Mouse (Mus musculus) layer of hippocampus, adult 9-11 months (tissue): ENCODE measurements at regions not wholly inside any gene's neighbourhood (a gene's known extent, or its start where the extent isn't known, plus 50 kb on each side); places are given as distances from the start of the nearest gene placed in this dataset.
"Not testable (repeated sequence)": the region's sequence is repeated elsewhere in the genome, so short reads cannot be mapped to it uniquely, and the experiment has no call there.

Source experiments
- DNase-seq: peaks from one replicate; pipeline ENCODE4 v3.0.0; 2022

DNA sequence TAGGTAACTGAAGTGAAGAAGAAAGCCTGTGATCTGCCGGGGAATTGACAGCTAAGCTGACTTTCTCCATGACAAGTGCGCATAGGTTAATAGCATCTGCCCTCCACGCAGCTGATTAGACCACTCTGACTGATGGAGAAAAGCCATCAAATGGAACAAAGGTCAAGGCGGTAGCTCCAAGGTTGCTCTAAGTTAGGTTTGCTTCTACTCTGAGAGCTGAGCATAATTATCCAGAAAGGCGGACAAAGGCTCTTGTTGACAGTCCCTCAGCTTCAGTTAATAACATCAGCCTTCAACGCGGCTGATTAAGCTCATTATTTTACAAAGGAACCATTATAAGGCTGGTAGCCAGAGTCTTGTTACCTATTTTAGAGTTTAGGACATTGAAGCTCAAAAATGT is 54.0 kb upstream of the Enpep start:
- DNase-seq: no peak

DNA sequence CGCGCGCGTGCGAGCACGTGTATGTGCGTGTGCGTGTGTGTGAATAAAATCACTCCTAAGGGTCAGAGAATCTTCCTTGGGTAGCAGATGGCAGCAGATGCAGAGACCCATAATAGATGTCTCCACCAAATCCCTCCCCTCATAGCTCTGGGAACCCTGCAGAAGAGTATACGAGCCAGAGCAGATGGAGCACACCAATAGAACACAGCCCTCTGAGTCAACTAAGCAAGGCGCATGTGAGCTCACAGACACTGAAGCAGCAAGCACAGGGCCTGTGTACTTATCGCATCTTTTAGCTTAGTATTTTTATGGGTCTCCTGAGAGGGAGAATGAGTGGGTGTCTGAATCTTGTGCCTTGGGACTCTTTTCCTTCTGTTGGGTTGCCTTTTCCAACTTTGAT is 58.0 kb upstream of the Enpep start:
- DNase-seq: peak; percentile 34

DNA sequence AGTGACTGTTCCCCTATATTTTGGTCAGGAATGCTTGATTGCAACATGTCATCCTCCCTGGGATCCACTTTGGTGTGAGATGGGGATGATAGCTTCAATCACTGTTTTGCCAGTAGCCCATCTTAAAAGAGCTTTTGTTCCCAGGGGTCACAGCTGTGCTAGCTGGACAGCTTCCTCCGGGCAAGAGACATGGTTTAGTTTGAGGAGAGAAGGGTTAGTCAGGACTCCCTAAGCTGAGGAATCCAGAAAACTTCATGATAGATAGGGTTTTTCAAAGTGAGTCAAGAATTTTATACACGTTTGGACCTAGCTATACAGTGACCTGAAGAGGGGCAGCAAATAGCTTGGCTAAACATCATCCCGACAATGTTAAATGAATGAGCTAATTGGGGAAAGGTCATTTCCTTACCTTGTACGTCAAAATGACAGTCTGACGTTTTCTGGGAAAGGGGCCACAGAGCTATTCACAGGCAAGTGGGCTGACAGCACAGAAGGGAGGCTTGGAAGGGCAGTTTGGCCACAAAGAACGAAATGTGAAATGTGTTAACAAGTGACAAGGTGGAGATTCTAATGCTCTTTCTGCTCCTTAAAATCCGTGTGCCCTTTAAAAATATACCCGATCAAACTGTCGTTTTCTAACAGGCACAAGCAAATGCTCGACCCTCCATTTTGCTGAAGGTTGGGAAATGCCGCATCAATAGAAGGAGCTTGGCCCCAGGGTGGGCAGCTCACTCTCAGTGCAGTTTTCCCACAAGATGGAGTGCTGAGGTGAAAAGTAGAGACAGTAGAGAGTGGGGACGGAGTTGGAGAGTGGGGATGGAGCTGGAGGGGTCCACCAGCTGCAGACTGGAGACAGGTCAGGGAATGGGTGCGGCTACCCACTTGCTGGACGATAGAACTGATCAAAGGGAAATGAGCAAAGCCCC is 59.6 kb upstream of the Enpep start:
- no peak for DNase-seq

DNA sequence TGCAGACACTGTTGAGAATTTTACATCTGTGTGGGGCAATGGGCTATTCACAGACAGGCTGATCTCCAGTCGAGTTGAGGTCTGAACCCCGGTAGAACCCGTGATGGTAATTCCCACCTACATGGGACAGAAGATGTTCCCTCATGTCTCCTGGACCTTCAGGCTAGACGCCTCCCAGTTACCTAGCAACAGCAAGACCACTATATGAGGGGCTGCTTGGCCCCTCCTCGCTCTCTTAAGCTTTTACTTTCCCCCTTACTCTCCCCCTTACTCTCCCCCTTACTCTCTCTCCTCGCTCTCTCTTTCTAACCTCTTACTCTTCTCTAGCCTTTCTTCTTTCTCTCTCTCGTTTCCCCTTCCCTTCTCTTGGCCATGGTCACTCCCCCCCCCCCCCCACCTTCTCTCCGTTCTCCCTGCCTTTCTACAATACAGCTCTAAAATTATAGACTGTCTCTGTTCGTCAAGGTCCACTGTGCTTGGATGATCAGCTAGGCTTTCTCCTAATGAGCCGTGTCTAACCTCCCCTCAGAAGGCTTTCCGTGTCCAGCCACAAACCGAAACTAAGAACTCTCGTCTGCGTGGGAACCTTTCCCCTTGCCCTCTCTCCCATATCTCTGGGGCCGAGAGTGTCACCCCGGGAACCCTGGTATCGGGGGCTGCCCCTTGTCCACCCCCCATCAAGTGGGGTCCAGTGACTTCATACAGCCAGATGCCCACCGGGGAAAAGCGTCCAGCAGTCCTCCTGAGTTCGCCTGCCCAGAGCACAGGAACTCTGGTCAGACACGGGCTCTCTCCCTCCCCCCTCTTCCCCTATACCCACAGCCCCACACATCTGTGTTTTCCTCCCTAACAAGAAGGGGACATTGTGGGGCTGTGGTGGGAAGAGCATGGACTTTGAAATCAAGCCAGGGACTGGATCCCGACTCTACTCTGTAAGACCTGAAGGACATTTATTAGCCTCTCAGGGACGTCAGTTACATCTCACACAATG is 60.6 kb upstream of the Enpep start:
- DNase-seq: no peak

DNA sequence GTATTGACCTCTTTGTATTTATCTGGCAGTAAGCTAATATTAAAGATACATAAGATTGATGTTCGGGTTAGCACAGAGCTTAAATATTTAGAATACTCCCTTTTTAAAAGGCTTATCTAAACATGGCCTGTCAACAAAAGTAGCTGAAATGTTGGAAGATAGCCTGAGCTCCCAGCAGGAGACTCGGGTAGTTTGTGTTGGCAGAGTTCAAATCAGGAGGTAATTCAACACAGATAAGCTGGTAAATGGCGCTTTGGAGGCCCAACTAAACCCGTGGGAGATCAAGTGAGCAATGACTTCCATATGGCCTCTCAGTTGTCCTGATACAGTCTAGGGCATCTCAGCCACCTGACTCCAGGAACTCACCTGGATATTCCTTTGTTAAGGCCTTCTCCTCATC is 65.0 kb upstream of the Enpep start:
- DNase-seq: no peak

DNA sequence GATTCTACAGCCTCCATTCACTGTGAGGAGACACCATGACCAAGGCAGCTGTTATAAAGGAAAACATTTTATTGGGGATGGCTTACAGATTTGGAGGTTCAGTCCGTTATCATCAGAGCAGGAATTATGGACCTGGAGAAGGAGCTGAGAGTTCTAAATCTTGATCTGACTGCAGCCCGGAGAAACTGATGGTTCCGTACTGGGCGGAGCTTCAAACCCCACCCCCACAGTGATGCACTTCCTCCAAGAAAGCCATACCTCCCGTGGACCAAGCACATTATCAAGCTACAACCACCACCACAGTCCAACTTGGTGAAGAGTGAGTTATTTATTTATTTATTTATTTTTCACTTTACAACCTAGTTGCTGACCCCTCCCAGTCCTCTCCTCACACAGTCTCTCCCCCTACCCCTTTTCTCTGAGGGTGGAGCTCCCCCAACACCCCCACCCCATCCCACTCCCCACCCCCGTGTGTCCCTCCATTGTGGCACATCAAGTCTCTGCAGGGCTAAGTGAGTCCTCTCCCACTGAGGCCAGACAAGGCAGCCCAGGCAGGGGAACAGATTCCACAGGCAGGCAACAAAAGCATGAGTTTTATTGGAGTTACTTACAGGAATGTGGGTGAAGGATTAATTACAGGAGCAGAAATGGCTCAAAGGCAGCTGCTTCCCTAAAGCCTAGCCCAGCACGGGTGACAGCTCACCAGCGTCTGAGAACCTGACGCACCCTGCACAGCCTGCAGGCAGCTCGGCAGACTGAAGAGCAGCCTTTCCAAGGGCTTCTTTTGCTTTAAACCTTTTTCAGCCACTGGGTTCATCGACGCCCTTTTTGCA is 67.8 kb upstream of the Enpep start:
- no peak for DNase-seq

DNA sequence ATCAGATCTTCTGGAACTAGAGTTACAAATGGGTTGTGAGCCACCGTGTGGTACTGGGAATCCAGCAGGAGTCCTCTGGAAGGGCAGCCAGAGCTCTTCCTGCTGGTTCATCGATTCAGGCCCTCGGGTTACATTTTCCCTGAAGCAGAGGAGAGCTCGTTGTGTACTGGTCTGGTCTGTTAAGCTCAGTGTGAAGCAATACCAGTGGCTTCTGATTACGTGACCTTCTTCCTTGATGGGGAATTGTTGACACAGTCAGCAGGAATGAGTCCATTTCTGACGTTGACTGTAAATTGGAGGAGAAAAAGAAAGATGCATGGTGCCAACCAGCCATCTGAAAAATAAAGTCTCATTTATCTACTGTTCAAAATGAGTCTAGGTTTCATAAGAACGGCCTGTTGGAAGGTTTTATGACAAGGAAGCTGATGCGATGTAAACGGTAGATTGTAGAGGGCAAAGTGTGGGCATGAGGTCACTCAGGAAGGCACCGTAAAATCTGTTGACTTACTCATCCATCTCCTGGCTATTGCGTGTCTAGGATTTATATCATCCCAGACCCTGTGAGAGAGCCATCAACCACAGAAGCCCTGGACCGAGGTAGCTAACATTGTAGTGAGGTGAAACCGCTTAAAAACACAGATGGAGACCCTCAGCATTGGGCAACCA is 79.0 kb upstream of the Enpep start:
- DNase-seq: no peak

DNA sequence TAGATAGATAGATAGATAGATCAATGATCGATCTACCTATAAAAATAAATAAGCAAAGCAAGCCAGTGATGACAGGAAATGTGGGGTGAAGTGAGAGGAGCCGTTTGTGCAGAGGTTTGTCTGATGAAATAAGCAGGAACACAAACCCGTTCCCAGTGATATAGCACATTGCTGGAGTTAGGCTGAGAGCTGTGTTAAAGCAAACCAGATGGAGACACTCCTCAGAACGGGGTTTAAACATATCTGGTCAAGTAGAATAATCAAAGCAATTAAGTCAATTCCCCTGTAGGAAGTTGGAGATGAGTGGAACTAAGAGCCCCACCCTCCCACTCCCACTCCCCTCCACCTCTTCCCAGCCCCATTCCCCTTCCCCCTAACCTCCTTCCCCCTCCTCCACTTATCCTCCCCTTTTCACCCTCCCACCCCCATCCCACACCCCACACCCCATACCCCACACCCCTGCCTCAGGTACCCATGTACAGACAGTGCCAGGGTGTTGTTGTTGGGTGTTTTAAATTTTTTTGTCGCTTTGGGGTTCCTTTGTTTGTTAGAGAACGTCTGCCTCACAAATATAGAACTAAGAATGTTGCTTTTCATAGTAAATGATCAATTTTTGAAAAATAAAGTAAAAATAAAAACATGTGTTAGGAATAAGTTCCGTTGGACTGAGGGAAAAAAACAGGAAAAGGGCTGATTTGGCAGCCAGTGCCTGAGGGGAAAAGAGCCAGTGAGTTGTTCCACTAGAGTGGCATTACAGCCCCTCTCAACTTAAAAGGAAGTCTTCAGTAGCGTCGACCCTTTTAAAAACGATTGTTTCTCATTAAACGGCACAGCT is 79.8 kb upstream of the Enpep start:
- no peak for DNase-seq

DNA sequence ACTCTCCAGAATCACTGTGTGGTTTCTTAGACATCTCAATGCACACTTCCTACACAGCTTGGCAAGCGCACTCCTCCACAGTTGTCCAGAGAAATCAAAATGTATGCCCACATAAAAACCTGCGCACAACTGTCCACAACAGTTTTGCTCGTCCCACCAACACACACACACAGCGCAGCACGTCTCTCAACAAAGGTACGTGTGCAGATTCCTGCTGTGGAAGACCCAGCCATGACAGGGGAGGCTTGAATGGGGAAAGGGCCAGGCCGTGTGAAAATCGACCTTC is 80.4 kb upstream of the Enpep start:
- no peak for DNase-seq

DNA sequence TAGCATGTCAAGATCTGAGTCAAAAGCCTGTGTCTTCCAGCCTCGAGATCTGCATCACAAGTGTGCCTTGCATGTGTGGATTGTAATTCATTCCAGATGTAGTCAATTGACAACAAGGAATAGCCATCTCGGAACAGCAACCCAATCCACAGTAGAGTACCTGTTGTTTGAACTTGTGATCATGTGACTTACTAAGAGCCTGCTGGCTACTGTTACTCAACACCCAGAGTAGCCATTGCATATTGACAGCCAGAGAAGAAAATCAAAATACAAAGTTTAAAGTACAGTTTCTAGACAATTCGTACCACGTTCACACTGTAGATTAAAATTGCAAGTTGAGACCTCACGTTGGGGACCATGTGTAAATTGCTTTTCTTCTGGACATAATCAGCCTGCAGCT is 83.1 kb upstream of the Enpep start:
- no peak for DNase-seq

DNA sequence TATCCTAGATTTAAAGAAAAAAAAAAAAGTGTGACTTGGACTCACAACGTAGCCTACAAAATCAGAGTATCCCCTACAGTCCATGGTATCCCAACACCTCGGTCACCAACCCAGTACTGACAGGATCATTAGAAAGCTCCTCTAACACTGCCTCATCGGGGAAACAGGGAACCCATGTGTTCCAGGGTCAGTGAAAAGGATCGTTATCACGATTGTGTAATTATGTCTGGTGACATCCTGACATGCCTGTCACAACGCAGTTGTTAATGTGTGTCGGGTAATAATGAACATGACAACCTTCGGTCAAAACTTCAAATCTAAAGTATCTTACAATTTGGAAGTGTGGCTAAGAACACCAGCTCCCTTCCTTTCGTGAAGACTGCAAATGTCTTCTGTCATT is 83.8 kb upstream of the Enpep start:
- no peak for DNase-seq

DNA sequence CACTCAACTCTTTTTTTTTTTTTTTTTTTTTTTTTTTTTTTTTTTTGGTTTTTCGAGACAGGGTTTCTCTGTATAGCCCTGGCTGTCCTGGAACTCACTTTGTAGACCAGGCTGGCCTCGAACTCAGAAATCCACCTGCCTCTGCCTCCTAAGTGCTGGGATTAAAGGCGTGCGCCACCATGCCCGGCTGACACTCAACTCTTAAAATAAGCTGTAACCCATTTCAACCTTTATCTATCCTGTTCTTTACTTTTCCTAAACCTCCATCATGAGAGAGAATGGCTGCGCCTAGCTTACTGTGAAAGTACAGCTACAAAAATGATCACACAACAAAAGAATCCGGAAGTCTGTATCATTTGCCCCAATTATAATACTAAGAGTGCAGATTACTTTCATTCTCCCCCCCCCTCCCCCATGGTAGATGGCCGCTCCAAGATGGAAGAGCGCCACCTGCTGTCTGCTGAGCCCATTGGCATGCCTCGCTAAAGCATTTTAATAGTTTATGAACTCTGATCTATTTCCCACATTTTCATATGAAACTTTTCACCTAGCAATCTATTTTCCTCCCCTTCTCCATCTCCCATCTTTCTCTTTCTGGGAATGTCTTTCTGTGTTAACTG is 89.2 kb upstream of the Enpep start:
- DNase-seq: not testable (repeated sequence)

DNA sequence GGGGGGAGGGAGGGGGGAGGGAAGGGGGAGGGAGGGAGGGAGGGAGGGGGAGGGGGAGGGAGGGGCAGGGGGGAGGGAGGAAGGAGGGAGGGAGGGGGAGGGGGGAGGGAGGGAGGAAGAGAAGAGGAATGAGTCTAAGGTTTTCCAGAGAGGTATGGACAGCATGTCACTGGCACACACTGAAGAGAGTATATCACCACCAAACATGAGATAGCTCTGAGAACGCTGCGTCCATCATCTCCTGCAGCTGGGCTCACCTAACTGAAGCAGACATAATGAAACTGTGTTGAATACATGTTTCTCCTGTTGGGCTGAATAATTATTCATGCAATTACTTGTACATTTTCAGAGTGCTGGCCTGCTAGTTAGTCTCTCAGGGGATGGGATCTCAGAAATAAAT is 96.2 kb upstream of the Enpep start:
- DNase-seq: no peak

DNA sequence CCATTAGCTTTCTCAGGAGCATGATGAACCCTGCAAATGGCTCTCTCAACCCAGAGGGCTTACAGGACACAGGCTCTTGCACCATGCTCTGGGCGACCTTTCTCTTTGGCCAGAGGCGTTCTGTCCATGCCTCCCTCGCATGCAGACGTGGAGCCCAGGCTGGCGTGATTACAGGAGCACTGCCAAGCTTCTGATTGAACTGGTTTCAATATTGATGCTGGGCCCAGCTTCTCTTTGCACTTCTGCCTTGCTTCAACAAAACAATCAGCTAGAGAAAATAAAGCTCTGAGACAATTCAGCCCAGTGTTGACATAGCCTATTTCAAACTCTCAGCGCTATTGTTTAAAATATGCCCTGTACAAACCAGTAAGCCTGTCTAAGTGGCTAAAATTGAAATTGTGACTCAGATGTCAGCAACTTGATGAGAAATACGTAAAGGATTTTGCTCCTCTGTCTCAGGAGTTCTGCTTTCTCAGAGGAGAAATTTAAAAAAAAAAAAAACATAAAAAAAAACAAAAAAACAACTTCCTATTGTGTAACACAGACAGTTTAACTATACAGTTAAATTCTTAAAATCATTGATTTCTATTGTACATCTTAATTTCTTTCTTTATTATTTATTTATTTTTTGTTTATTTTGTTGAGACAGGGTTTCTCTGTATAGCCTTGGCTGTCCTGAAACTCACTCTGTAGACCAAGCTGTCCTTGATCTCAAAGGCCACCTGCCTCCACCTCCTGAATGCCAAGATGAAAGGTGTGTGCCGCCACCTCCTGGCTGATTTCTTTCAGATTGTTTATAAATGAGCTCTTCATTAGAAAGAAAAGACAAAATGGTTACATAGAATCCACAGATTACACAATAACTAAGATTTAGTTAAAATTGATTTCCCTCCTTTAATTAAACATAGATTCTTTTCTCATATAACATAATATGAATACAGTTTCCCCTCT is 96.9 kb upstream of the Enpep start:
- DNase-seq: no peak

DNA sequence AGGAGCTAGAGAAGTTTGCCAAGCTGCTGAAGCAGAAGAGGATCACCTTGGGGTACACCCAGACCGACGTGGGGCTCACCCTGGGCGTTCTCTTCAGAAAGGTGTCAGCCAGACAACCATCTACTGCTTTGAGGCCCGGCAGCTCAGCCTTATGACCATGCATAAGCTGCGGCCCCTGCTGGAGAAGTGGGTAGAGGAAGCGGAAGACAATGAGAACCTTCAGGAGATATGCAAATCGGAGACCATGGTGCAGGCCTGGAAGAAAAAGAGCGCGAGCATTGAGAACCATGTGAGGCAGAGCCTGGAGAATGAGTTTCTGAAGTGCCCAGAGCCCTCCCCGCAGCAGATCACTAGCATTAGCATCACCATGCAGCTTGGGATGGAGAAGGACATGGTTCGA is 98.1 kb upstream of the Elovl6 start:
- no peak for DNase-seq

DNA sequence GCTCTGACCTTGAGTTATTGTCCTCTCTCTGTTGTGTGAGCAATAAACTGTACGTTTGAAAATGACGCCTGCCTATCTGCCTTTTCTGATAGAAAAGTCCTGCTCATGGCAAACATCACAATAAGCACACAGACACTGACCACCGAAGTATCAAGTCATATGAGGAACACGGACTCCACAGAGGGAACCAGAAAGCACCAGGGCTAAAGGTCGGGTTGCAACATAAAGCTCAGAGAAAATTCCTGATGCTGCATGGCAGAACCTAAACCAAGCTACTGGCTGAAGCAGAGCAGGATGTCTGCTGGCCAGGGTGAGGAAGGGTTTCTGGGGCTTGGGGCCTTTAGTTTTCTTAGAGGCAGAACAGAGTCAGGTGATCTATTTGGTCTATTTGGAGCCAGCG is 94.5 kb upstream of the Elovl6 start:
- no peak for DNase-seq

DNA sequence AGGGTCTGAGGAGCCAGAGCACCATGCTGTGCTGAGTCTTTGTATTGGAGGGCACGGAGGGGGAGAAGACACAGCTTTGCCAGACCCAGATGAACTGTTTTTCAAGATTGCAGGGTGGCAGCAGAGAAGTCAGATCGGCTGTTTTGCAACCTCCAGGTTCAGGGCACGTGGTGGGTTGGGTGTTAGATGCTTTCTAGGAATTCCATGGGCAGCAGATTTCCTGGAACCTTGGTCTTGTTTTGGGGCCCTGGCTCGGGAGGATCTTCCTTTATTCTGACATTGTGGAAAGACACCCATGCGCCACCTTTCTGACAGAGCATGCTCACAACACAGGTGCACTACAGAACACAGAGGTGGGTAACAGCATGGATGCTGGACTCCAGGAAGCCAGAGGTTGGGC is 89.4 kb upstream of the Elovl6 start:
- DNase-seq: no peak

DNA sequence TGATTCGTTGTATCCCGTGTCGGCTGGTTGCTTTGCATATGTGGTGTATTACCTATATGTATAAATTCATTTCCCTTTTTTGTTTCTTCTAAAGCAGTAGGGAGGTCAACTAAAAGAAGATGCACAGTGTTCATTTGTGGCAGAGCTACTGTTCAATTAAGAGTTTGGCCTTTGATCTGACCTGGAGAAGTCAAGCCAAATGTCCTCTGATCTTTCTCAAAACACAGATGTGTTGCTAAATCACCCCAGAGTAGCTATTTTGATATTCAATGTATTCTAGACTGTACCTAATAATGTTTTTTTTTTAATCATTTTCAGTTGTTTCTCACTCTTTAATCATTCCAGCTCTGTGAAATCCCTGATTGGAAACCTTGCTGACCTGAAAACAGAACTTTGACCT is 87.9 kb upstream of the Elovl6 start:
- no peak for DNase-seq

DNA sequence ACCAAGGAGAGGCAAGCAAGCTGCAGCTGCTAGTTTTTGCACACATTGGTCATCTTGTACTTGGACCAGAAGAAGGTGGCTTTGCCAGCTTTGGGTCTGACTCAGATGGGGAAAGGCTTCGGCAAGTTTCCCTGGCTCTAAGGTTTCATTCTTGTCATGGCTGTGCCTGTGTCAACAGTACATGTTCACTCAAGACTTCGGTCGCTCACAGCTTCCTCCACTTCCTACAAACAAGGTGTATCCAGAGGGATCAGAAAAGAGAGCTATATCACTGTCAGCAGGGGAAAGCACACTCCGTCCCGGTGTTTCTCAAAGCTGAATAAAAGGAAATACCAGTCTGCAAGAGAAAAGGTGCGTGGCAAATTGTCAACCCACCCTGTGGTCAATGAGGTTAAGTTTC is 86.2 kb upstream of the Elovl6 start:
- DNase-seq: no peak

DNA sequence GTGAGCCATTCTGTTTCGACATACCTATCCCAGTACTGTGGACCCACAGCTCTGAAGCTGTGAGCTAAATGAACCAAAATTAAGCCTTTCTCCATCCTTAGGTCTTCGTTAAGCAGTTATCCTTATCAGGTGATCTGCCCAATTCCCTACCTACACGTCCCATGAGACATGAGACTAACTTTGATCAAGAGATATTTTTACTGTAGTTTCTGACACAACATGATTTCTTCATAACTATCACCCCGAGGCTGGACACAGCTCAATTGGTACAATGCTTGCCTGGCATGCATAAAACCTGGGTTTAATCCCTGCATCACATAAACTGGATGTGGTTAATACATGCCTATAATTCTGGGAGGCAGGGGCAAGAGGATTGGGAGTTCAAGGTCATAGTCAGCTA is 82.2 kb upstream of the Elovl6 start:
- DNase-seq: no peak
